Mouse (Mus musculus): ENCODE data around the gene Herc2.

Gene Herc2

GRCm38 (mm10) chr7:56071724-56072123, 21.7 kb downstream of the Herc2 start:
- DNase-seq = no peak

DNA sequence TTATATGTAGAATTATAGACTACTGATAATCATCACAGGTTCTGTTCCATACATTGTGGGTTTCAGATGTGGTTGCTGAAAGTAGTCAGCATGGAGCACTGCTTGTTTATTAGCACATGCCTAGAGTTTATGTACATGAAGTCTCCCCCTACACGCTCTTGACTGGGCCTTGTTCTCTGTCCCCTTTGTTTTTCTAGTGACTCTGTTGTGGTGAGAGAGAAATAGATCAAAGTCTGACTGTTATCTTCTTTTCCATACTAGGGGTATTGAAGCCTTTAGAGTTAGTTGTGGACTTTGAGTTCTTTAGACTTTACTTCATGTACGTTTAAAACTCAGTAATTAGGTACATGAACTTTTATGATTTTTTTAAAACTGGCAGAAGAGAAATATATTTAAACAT, 33.0 kb downstream of the Herc2 start:
- no peak for DNase-seq

GRCm38 (mm10) chr7:56089097-56089496, 39.1 kb downstream of the Herc2 start:
- DNase-seq = no peak

- no peak for DNase-seq
Measured at GRCm38 (mm10) chr7:56091445-56091844, 41.4 kb downstream of the Herc2 start.

DNA sequence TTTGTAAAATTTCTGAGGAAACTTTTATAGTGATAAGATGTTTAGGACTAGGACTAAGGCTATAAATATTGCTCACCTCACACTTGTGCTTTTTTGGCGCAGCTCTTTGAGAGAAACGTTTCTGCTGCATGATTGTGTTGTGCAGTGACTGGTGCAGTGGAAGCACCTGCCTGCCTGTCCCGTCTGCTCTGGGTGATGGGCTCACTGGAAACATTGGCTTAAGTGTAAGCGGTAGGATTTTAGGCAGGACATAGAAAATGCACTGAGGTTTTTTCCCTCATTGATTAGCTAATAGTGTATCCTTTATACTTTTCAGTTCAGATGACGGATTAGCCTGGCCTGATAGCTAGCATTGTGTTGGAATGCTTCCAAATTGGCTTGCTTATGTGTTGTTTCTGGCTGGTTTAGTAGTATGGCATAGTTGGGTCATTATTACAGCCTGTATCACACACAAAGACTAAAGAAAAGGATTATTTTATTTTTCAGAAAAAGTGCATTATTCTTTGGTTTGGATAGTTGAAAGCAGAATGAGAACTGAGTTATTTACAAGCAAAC, 52.4 kb downstream of the Herc2 start:
- DNase-seq = no peak

GRCm38 (mm10) chr7:56112999-56113398, 63.0 kb downstream of the Herc2 start:
- no peak for DNase-seq

DNA sequence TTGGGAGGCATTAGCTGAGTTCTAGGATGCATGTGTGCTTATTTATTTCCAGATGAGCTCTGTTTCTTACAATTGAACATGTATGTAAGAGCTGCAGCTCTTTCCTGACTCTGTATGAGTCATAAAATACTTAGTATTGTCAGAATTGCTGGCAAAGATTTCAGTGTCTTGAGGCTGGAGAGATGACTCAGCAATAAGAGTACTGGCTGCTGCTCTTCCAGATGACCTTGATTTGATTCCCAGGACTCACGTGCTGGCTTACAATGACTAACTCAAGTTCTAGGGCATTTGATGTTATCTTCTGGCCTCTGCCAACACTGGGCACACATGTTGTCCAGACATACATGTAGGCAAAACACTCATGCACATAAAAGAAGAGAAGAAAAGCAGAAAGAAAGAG, 64.2 kb downstream of the Herc2 start:
- no peak for DNase-seq

GRCm38 (mm10) chr7:56120968-56121367, 71.0 kb downstream of the Herc2 start:
- no peak for DNase-seq

DNA sequence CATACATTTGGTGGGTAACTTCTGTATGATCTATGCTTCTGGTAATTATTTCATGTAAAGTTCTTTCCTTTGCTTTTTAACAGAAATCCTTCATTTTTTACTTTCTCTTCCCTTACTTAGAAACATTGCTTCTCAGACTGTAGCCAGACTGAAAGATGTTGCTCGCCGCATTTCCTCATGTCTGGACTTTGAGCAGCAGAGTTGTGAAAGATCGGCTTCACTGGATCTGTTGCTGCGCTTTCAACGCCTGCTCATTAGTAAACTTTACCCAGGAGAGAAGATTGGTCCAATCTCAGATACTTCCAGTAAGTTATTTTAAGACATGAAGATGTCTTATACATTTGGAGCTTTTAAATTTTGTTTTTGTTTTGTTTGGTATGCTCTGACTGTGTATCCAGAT, 71.4 kb downstream of the Herc2 start:
- DNase-seq = no peak

DNA sequence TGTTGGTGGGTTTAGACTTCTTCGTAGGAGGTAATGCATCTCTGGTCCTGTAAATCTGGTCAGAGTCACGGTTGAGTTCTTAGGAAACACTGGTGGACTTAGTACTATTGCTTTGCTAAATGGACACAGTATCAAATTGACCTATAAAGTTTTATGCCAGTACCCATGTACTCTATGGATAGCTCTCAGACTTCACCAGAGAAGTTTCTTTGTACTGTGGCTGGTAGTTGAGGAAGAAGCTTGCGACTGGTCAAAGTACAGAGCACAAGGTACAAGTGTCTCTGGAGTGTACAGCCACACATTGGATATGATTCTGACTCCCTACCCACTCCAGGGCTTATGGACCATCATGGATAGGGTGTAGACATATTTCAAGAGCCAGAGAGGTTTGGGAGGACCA, 78.1 kb downstream of the Herc2 start:
- DNase-seq = no peak

DNA sequence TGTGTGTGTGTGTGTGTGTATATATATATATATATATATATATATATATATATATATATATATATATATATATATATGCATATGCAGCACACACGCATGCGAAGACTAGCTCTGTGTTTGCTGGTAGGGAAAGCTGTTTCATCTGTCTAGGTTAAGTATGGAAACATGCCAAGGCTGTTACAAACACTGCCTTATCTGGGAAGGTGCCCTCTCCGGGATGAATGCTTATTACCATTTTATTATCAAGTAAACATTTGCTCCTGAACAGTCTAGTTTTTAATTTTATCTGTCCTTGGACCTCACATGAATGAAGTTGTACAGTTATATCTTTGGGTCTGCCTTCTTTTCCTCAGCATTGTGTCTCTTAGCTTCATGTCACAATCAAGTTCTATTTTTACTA, 79.6 kb downstream of the Herc2 start:
- no peak for DNase-seq

DNA sequence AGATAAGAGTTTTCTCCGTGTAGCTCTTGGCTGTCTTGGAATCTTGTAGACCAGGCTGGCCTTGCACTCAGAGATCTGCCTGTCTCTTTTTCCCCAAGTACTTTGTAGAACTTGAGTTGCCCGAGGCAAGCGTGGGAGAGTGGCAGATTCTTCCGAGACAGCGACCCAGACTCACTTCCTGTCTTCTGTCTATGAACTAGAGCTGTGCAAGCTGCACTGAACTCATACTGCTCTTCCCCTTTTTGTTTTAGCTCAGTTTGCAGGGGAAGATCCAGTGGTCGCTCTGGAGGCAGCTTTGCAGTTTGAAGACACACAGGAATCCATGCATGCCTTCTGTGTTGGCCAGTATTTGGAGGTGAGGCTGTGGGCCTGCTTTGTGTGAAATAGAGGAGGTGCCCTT, 81.6 kb downstream of the Herc2 start:
- DNase-seq = no peak

- no peak for DNase-seq
Measured at GRCm38 (mm10) chr7:56138706-56139105, 88.7 kb downstream of the Herc2 start.

- no peak for DNase-seq
Measured at GRCm38 (mm10) chr7:56146424-56146823, 96.4 kb downstream of the Herc2 start.

GRCm38 (mm10) chr7:56148925-56149324, 98.9 kb downstream of the Herc2 start:
- DNase-seq = no peak

- peak; percentile 35 for DNase-seq
Measured at GRCm38 (mm10) chr7:56151885-56152676, 102.1 kb downstream of the Herc2 start.

DNA sequence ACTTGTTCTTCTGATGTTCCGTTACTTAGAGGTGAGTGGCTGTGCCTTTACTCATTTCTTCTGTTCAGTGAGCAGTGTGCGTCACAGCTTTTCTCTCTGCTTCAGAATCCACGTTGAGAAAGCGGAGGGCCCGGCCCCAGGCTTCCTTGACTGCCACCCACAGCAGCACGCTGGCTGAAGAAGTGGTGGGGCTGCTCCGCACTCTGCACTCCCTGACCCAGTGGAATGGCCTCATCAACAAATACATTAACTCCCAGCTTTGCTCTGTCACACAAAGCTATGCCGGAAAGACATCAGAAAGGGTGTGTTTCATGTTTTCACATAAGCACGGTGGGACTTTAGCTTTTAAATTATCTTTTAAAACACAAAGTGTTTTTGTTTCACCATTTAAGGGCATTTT, 103.2 kb downstream of the Herc2 start:
- no peak for DNase-seq

DNA sequence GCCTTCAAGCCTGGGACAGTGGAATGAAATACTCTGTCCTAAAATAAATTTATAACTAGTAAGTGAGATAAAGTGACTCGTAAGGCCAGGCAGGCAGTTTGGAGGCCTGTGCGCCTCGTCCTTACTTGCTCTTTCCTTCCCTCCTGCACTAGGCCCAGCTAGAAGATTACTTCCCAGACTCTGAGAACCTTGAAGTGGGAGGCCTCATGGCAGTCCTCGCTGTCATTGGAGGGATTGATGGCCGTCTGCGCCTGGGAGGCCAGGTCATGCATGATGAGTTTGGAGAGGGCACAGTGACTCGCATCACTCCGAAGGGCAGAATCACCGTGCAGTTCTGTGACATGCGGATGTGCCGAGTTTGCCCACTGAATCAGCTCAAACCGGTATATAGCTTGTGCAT, 103.6 kb downstream of the Herc2 start:
- DNase-seq = no peak

GRCm38 (mm10) chr7:56163316-56163715, 113.3 kb downstream of the Herc2 start:
- no peak for DNase-seq

DNA sequence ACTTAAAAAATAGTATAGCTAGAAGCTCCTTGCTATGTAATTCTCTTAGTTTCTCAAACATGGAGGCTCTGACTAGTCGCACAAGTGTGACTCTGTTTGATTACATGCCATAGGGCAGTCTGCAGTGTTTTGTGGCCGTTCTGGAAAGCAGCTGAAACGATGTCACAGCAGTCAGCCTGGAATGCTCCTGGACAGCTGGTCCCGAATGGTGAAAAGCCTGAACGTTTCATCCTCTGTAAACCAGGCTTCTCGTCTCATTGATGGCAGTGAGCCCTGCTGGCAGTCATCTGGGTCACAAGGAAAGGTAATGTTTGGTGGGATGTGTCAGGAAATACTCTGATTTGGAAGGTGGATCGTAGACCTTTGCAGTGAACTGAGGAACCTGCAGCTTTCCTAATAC, 118.7 kb downstream of the Herc2 start:
- peak; percentile 68 for DNase-seq

- DNase-seq = no peak
Measured at GRCm38 (mm10) chr7:56177371-56177770, 127.4 kb downstream of the Herc2 start.

DNA sequence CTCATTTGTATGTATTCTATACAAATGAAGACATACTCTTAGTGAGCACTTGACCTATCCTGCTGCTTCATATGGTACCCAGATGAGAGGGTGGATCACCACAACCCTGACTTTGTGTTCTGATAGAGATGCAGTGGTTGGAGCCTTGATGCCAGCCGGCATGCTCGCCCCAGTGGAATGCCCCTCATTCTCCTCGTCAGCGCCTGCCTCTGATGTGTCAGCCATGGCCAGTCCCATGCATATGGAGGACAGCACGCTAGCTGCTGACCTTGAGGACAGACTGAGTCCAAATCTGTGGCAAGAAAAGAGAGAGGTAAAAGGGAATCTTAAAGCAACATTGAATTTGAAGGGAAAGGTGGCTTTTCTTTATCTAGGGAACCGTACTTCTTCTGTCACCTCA, 141.0 kb downstream of the Herc2 start:
- DNase-seq = no peak

GRCm38 (mm10) chr7:56191661-56192060, 141.7 kb downstream of the Herc2 start:
- DNase-seq = no peak

GRCm38 (mm10) chr7:56201483-56202218, 151.7 kb downstream of the Herc2 start:
- DNase-seq = no peak
